Mouse (Mus musculus) naive thymus-derived CD4-positive, alpha-beta T cell, adult 2 months (primary cell): ENCODE measurements around the gene Slc9a3r1.
A peak's percentile ranks its signal among the peaks of the same experiment; 100 is the strongest.

Experiments
- DNase-seq: peaks from one replicate; pipeline ENCODE4 v3.0.0-alpha.2; 2011; ENCODE audit warnings: low read depth

Slc9a3r1 gene

GRCm38 (mm10) chr11:115192180-115192579, 29.0 kb downstream of the Slc9a3r1 start:
- no peak for DNase-seq

DNA sequence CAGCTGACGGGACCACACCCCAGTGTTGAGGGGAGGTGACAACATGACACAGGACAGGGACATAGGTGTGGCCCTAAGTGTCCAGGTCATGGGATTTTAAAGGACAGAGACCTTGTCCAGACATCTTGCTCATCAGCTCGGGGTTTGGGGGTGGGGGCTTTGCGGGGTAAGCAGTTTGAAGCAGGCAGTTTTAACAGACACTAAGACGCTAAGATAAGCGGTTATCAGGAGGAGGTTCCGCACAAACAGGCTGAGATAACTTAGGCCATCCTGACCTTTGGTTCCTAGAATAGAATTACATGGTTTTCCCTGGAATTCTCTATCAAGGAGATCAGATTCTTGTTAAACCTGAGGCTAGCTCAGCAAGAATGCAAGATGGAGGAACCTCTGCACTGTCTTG, 31.6 kb downstream of the Slc9a3r1 start:
- no peak for DNase-seq

GRCm38 (mm10) chr11:115195933-115196332, 32.8 kb downstream of the Slc9a3r1 start:
- no peak for DNase-seq

GRCm38 (mm10) chr11:115197558-115197957, 34.4 kb downstream of the Slc9a3r1 start:
- no peak for DNase-seq

GRCm38 (mm10) chr11:115198932-115199384, 35.8 kb downstream of the Slc9a3r1 start:
- peak; percentile 70 for DNase-seq

- no peak for DNase-seq
These were observed 37.4 kb downstream of the Slc9a3r1 start for GRCm38 (mm10) chr11:115200520-115200919.

DNA sequence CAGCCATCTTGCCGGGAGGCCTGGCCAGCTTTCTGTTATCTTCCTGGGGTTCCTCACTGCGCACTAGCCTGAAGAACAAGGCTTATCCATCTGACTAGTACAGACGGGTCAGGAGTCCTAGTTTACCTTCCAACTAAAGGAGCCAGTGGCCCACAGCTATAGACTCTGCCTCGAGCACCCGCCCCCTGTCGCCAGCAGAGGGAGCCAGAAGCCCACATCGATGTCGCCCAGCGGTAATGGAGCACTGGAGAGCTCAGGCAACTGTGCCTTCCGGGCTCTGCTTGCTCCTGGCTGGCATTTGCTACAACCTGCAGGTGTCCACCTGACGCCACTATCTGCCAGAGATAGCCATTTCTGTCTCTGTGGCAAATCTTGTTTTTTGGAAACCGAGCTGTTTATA, 39.2 kb downstream of the Slc9a3r1 start:
- peak; percentile 88 for DNase-seq

DNA sequence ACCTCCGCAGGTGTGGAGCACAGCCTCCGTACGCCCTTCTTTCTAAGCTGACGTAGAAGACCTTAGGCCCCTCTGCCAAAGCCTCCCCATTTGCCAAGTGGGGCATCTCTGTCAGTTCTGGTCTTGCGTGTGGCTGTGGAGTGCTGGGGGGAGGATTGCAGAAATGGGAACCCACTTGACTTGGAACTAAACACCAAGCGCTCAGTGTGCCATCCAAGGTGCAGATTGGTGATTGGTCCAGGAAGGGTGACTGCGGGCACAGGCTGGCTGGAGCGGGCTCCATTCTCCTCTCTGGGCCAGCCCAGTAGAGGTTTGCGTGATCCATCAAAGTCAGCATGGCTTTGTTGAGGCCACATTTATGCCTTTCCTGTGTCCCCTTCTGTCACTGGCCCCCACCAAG, 39.6 kb downstream of the Slc9a3r1 start:
- DNase-seq: no peak

- no peak for DNase-seq
These were observed 45.0 kb downstream of the Slc9a3r1 start for GRCm38 (mm10) chr11:115208126-115208525.

GRCm38 (mm10) chr11:115208776-115209732, 45.9 kb downstream of the Slc9a3r1 start:
- no peak for DNase-seq

GRCm38 (mm10) chr11:115209958-115210357, 46.8 kb downstream of the Slc9a3r1 start:
- no peak for DNase-seq

GRCm38 (mm10) chr11:115212116-115212515, 49.0 kb downstream of the Slc9a3r1 start:
- no peak for DNase-seq

DNA sequence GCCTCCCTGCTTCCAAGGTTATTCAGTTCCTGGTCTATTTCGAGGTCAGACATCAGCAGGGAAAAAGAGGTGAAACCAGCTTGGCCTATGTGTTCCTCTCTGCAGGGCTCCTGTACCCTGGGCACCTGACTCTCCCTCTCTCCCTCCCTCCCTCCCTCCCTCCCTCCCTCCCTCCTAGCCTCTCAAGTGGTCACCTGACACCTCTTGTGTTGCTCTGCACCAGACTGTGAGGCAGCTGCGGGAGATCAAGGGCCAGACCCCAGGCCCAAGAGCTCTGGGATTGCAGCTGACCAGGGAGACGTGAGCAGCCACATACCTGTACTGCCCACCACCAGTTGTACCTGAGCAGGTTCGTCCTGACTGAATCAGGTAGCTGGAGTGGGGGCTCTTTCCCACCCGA, 52.0 kb downstream of the Slc9a3r1 start:
- DNase-seq: no peak

GRCm38 (mm10) chr11:115217439-115218410, 54.6 kb downstream of the Slc9a3r1 start:
- DNase-seq: no peak

- DNase-seq: no peak
These were observed 56.1 kb downstream of the Slc9a3r1 start for GRCm38 (mm10) chr11:115219263-115219662.

GRCm38 (mm10) chr11:115219685-115220084, 56.5 kb downstream of the Slc9a3r1 start:
- no peak for DNase-seq

DNA sequence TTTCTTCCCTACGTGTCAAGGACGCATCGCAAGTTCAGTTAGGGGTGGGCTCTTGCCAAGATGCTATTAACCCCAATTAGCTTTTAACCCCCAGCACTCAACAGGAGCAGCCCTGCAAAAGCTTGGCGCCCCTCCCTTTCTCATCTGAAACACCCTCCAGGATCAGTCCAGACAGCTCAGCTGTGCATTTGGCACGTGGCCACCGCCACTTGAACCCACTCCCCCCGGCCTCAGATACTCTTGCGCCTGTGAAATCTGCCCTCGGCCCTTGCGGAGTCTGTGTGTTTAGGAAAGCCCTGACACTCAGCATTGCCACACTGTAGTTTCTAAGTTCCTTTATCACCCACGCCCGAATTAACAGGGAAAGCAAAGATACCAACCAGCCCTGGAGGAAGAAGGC, 58.9 kb downstream of the Slc9a3r1 start:
- DNase-seq: no peak

GRCm38 (mm10) chr11:115222570-115222969, 59.4 kb downstream of the Slc9a3r1 start:
- no peak for DNase-seq

DNA sequence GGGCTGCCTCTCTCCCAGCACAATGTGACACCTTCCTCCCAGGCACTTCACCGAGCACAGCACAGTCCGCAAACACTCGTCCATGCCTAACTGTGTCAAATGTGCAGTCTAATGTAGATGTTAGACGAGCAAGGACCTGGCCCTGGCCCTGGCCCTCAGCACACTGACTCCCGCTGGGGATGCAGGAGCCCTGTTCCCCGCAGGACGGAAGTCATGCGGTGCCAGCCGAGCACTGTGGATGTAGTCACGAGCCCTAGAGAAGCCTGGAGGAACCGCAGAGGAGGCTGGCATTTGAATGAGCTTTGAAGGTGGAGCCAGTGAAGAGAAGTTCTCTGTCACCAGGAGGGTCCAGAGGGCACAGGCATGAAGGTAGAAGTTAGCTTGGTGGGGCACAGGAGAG, 60.3 kb downstream of the Slc9a3r1 start:
- DNase-seq: peak; percentile 56

- DNase-seq: peak; percentile 50
These were observed 60.7 kb downstream of the Slc9a3r1 start for GRCm38 (mm10) chr11:115223877-115224276.

- DNase-seq: peak; percentile 88
These were observed 61.7 kb downstream of the Slc9a3r1 start for GRCm38 (mm10) chr11:115224889-115225288.

GRCm38 (mm10) chr11:115225301-115225700, 62.2 kb downstream of the Slc9a3r1 start:
- no peak for DNase-seq
